Mouse (Mus musculus) heart, adult 8-10 months (tissue): ENCODE measurements around the gene Snrpe. TPM values are rescaled to one million over a fixed set of nuclear protein-coding genes. Genes with fewer than 3 reads are reported as not detected.

Experiments used
- DNase-seq: peaks from one replicate; pipeline ENCODE4 v3.0.0; 2022; ENCODE audit warnings: low spot score
- total RNA-seq, 4 experiments: library from RNA; stranded (reverse); gene quantifications; 2 replicates each; pipeline ENCODE4 v1.2.4; 2022

Snrpe gene
- total RNA-seq: 10 to 100 TPM; 56.9 to 65.9 (median 62.7) TPM

- DNase-seq: peak; percentile 94
Observed at GRCm38 (mm10) chr1:133609771-133610502, at the start of gene Snrpe. Gene Snrpe, minus strand, starts transcription at chr1:133610291.

- DNase-seq: no peak
Observed at GRCm38 (mm10) chr1:133658878-133659277, 48.8 kb upstream of the Snrpe start.

DNA sequence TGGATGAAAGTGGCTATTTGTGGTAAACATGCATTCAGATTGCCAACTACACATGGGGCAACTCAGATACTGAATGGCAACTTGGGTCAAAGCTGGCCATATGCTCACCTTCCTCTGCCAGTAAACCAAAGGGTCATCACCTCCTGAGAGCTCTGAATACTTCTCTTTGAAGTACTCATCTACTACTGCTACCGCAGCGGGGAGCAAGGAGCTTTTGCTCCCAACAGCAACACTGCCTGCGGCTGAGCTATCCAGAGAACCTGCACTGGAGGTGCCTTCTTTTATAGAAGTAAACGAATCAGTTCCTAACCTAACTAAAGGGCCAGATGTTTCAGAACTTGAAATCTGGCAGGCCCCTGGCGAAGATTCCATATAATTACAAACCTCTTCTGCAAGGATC, 46.7 kb upstream of the Snrpe start:
- DNase-seq: no peak

DNA sequence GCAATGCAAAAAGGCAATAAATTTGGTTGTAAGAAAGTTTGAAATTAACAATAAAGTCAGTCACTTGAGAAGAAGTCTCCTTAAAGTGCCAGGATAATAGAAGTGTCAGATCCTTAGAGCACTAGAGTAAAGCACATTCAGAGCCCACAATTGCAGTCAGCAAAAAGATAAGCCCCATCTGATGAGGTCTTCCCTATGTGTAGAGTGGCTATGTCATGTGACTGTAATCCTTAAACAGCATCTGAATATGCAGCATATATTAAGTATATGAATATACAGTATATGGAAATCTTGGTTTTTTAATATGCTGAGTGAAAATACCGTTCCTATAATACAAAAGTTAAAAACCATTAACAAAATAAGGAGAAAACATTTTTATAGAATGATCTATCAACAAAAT, 42.9 kb upstream of the Snrpe start:
- no peak for DNase-seq

DNA sequence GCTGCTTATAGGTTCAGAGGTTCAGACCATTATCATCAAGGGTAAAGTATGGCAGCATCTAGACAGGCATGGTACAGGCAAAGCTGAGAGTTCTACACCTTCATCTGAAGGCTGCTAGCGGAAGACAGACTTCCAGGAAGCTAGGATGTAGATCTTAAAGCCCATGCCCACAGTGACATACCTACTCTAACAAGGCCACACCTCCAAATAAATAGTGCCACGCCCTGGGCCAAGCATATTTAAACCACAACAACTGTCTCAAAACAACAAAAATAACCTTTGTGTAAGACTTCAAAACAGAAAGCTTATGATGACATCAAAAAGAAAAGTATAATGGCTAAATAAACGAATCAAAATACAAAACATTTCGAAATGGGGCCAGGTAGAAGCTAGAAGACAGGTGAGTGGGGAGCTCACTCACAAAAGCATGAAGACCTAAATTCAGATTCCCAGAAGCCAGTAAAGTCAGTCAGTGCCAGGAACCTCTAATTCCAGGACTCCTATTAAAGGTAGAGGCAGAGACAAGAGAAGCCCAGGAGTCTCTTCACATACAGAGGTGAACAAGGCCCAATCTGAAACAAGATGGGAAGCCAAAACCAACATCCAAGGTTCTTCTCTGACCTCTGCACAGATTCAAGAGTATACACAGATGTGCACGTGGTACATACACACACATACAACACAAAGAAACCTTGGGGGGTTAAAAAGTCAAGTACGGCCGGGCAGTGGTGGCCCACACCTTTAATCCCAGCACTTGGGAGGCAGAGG, 40.4 kb upstream of the Snrpe start:
- no peak for DNase-seq

DNA sequence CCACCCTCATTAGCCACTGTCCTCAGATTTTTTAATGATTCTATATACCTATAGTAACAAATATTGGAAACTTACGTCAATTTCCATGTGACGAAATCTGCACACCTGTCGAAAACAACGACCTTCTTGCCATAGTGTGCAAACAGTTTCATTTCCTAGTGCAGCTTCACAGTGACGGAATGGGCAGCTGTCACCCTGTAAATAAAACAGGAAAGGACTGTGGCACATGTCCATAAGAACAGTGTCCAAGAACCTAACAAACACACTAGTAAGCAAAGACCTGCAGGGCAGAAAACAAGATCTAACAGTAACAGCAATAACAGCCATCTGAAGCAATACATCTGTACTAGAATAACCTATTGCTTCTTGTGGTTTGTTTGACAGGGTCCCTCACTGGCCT, 35.6 kb upstream of the Snrpe start:
- DNase-seq: no peak

- no peak for DNase-seq
Observed at GRCm38 (mm10) chr1:133641163-133641562, 31.1 kb upstream of the Snrpe start.

DNA sequence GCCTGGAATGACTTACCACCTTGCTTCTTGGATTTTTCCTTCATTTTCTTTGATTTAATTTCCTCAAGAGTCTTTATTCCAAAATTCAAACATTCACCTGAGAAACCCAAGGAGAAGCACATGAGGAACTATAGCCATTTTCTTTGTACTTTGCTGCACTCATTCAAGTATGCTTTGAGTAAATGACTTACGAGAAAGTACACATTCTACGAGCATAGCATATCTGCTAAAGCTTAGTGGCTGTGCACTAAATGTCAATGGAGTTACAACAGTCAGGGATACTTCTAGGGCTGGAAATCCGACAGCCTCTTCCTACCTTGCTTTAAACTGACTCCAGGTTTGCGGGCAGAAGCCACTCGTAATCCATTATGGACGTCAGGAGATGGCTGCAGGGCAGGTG, 28.4 kb upstream of the Snrpe start:
- DNase-seq: no peak

- DNase-seq: no peak
Observed at GRCm38 (mm10) chr1:133632168-133632567, 22.1 kb upstream of the Snrpe start.

DNA sequence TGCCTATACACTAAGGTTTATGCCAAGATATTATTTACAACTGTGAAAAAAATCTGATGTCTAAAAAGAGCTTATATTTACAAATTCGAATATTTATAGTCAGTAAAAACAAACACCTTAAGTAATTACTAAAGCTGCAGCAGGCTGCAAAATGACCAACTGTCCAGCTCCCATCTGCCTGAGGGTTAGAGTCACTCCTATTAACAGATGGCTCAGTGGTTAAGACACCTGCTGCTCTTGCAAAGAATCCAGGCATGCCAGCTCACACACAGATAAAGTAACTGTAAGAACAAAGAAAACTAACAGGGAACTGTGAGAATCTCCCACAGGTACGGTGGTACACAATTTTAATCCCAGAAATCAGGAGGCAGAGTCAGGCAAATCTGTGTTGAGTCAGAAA, 15.0 kb upstream of the Snrpe start:
- DNase-seq: no peak

GRCm38 (mm10) chr1:133618311-133618710, 8.2 kb upstream of the Snrpe start:
- no peak for DNase-seq

DNA sequence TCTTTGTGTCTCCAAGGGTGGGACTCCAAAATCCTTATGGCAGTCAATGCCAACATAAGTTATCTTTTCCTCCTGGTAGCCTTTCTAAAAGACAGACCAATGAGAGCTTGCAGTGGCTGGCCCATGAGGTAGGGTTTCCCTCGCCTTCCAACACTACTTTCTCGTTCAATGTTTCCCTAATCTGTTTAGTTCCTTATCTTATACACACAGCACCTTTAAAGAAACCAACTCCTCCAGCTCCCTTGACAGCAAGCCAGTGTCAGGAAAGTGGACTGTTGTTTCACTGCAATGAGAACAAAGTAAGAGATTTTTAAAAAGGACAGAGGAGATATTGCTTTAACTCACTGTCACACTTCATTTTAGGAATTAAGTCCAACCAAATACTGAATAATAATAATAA, 7.8 kb upstream of the Snrpe start:
- DNase-seq: no peak

DNA sequence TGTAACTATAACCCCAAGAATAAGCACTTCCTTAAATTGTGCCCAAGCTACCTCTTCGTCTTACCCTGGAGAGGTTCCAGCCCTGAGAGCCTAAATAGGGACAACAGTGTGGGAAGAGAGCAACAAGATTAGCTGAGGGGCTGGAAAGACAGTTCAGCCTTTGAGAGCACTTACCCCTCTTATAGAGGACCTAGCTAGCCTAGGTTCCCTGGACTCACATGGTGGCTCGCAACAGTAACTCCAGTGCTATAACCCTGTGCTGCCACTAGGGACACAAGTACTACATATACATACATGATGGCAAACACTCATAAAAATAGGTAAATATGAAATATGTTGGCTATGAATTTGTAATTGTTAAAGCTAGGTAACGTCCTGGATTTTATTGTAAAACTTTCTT, 3.7 kb upstream of the Snrpe start:
- no peak for DNase-seq

DNA sequence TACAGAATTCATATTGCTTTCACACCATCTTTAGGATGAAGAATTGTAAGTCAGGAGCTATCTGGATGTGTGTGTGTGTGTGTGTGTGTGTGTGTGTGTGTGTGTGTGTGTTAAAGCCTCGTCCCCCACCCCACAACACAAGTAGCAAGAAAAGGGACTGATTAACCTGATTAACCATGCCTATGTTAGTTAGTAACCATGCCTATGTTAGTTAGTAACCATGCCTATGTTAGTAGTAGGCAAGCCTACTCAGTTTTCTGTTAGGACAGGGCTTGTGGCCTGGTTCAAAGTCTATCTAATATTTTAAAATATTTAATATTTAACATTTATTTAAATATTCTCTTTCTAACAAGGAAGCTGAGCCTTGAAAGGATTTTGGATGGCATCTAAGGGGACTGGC, 1.3 kb upstream of the Snrpe start:
- no peak for DNase-seq

GRCm38 (mm10) chr1:133610601-133611000, 510 bp upstream of the Snrpe start:
- DNase-seq: no peak

- DNase-seq: no peak
Observed at GRCm38 (mm10) chr1:133603174-133603573, 6.9 kb downstream of the Snrpe start.

- DNase-seq: no peak
Observed at GRCm38 (mm10) chr1:133596298-133597007, 13.6 kb downstream of the Snrpe start.

DNA sequence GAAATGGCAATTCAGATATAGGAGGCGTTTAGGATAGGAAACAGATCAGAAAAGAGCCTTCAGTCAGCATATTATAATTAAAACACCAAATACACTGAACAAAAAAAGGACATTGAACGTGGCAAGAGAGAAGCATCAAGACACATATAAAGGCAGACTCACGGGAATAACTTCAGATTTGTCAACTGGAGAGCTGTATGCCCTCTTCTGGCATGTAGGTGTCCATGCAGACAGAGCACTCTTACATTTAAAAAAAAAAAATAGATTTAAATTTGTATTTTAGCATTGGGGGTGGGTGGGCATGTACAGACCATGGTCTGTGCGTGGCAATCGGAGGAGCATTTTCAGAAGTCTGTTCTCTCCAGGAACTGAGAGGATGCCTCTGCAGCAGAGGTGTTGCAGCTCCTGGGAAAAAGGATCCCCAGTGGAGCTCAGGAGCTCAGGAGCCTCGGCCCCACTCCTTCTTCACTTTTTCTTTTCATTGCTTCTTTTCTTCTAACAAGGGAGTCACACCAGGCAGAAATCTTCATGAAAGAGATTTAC, 24.0 kb downstream of the Snrpe start:
- no peak for DNase-seq

DNA sequence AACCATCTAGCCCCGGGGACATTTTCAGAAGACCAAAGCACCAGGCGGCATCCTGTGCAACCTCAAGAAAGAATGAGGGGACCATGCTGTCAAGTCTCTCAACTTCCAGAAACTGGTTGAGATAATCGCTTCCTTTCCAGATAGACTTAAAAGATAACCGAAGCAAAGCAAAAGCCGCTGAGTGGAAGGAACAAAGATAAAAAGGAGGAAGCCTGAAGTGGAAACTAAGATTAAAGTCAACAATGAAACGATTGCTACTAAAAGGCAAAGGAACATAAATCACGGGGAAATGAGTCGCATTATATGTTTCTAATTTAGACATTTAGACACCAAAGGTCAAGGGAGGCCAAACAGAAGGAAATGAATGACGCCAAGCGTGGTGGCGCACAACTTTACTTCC, 38.8 kb downstream of the Snrpe start:
- DNase-seq: no peak
